Mouse (Mus musculus): ENCODE data around the gene Zfp869. TPM values are rescaled to one million over a fixed set of nuclear protein-coding genes. Genes with fewer than 3 reads are reported as not detected.
"Not testable (repeated sequence)": the region's sequence is repeated elsewhere in the genome, so short reads cannot be mapped to it uniquely, and the experiment has no call there.

The Zfp869 gene
- polyA plus RNA-seq (2015; fragmentation: Nextera tagmentation; extraction: Ambion mirVana): 28.7 and 30.9 TPM in 2 replicates

GRCm38 (mm10) chr8:69710624-69711023 is at the start of gene Zfp869:
Gene Zfp869, minus strand, starts transcription at chr8:69710724.
- not testable (repeated sequence) for ATAC-seq (replicated peaks; ENCODE audit: low FRiP score); H3K4me3 ChIP-seq (replicated peaks); H3K27me3 ChIP-seq; H3K4me2 ChIP-seq; H3K27ac ChIP-seq; H3K9ac ChIP-seq; H3K9me3 ChIP-seq (replicated peaks)
- Histone ChIP-seq H3K4me1 (peaks cover 15% of the 10 kb centered on the region), H3K36me3 (peaks cover 74% of the 10 kb centered on the region)
- 95% methylated on average over 10 of the region's 10 CpGs for WGBS

DNA sequence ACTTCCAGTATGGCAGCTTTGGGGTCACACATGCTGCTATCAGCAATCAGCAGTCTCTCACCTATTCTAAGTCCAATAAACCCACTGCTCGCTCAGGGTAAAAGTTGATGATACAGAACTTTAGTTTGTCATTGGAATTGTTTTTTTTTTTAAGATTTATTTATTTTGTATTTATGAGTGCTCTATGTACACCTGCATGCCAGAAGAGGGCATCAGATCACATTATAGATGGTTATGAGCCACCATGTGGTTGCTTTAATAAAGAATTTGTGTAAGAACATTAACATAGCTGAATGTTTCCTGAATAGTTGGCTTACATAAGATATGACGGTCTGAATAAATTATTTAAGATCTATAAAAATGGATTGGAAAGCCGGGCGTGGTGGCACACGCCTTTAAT is 47.8 kb upstream of the Zfp869 start:
- WGBS: 94% methylated on average over 5 of the region's 5 CpGs
- H3K4me3 ChIP-seq (replicated peaks): no peak overlapping the region
- no peak overlapping the region for H3K9ac ChIP-seq
- no peak for ATAC-seq (replicated peaks; ENCODE audit: low FRiP score)
- H3K9me3 ChIP-seq (replicated peaks): no peaks in the 10 kb centered on the region
- no peak overlapping the region for H3K4me2 ChIP-seq
- H3K27ac ChIP-seq: no peak overlapping the region
- no peaks in the 10 kb centered on the region for H3K4me1 ChIP-seq
- H3K36me3 ChIP-seq: peaks cover 70% of the 10 kb centered on the region
- H3K27me3 ChIP-seq: no peaks in the 10 kb centered on the region

DNA sequence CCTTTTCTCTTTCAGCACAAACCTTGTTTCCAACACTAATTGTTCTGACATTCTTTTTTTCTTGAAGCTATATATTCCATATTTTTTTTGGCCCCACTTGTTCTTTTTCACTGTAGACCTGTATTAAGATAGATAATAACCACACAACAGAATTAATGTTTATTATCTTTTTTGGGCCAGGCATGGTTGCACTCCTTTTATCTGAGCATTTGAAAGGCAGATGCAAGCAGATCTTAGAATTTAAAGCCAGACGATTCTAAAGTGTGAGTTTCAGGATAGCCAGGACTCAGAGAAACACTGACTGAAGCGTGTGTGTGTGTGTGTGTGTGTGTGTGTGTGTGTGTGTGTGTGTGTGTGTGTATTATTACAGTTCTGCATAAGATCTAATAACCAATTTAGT is 41.9 kb upstream of the Zfp869 start:
- Histone ChIP-seq H3K36me3 (peaks cover 18% of the 10 kb centered on the region), H3K9ac (no peak overlapping the region), H3K27me3 (no peaks in the 10 kb centered on the region), H3K9me3 (replicated peaks) (no peaks in the 10 kb centered on the region), H3K4me3 (replicated peaks) (no peak overlapping the region), H3K4me1 (peaks cover 12% of the 10 kb centered on the region), H3K4me2 (no peak overlapping the region), H3K27ac (no peak overlapping the region)
- WGBS: 97% methylated on average over 2 of the region's 2 CpGs
- ATAC-seq (replicated peaks; ENCODE audit: low FRiP score): no peak

DNA sequence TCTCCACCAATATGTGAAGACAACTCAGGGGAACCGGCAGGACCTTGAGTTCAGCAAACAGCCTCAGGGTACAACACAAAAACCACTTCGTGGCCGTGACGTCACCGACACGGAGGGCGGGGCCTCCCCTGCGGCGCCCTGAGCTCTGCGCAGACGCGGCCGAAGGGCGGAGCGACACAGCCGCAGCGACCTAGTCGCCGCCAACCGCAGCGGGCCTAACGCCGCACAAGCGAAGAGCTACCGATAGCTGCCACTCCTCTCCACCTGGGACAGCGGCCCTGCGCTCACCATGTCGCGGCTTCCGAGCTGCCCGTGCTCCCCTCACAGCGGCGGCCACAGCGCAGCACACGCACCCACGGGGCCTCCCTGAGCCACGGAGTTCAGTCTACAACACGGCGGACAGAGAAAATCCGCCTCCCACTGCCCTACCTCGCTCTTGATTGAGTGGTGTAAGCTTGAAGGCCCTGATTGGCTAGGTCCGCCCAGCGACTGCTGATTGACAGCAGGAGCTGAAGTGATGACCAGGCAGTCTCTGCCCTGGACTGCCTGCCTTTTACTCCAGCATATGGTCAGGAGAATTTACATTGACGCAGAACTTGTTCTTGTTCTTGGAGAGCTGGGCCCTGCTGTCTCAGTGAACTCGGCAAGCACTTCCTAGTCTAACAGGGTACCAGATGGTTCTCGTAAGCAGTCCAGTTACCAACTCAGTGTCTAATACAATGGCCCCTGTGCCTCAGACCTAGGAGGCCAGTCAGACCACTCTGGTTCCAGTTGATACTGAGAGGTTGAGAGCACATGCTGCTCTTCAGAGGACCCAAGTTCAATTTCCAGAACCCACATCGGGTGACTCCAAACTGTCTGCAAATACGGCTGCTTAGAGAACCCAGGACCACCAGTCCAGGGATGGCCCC is 39.3 kb upstream of the Zfp869 start, which contains the start of gene Zfp963:
TSS of gene Zfp963 (minus strand) at position 427 of the 911 bp plus-strand sequence.
- peak within 1 kb of the TSS; percentile 99 for H3K27ac ChIP-seq
- ATAC-seq (replicated peaks; ENCODE audit: low FRiP score): peak; percentile 99
- H3K4me1 ChIP-seq: peaks cover 12% of the 10 kb centered on the region
- H3K4me2 ChIP-seq: peak within 1 kb of the TSS; percentile 65
- peak within 1 kb of the TSS; percentile 93 for H3K9ac ChIP-seq
- H3K9me3 ChIP-seq (replicated peaks): no peaks in the 10 kb centered on the region
- H3K4me3 ChIP-seq (replicated peaks): peak within 1 kb of the TSS; percentile 67
- 2% methylated on average over 48 of the region's 48 CpGs for WGBS
- peaks cover 6% of the 10 kb centered on the region; the same call in 1 of the 2 replicates for H3K36me3 ChIP-seq
- no peaks in the 10 kb centered on the region for H3K27me3 ChIP-seq

- peaks cover 27% of the 10 kb centered on the region for H3K36me3 ChIP-seq
- no peak overlapping the region for H3K4me3 ChIP-seq (replicated peaks)
- H3K9me3 ChIP-seq (replicated peaks): no peaks in the 10 kb centered on the region
- no peaks in the 10 kb centered on the region for H3K27me3 ChIP-seq
- no peaks in the 10 kb centered on the region for H3K4me1 ChIP-seq
- no peak overlapping the region for H3K4me2 ChIP-seq
- ATAC-seq (replicated peaks; ENCODE audit: low FRiP score): no peak
- H3K27ac ChIP-seq: no peak overlapping the region
- WGBS: 78% methylated on average over 2 of the region's 2 CpGs
- H3K9ac ChIP-seq: no peak overlapping the region
These were observed 30.7 kb upstream of the Zfp869 start for GRCm38 (mm10) chr8:69741231-69741630.

DNA sequence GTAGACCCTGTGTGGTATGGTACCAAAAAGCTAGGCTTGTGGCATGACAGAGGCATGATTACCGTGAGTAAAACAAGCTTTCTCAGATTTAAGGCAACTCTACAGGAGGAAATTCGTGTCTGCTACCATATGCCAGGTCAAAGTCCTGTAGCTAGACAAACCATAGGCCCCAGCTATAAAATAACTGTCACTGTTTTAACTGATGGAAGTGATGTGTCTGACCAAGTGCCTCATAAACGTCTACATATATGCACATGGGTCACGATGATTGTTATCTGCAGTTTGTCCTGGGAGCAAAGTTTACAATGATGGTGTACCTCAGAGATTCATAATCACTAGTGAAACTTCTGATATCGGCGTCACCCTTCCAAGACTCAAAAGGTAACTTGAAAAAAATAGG is 30.2 kb upstream of the Zfp869 start:
- Histone ChIP-seq H3K4me2 (no peak overlapping the region), H3K27me3 (no peaks in the 10 kb centered on the region), H3K36me3 (peaks cover 27% of the 10 kb centered on the region), H3K9ac (no peak overlapping the region), H3K4me3 (replicated peaks) (no peak overlapping the region), H3K27ac (no peak overlapping the region), H3K9me3 (replicated peaks) (no peaks in the 10 kb centered on the region), H3K4me1 (no peaks in the 10 kb centered on the region)
- no peak for ATAC-seq (replicated peaks; ENCODE audit: low FRiP score)
- WGBS: 81% methylated on average over 6 of the region's 6 CpGs

DNA sequence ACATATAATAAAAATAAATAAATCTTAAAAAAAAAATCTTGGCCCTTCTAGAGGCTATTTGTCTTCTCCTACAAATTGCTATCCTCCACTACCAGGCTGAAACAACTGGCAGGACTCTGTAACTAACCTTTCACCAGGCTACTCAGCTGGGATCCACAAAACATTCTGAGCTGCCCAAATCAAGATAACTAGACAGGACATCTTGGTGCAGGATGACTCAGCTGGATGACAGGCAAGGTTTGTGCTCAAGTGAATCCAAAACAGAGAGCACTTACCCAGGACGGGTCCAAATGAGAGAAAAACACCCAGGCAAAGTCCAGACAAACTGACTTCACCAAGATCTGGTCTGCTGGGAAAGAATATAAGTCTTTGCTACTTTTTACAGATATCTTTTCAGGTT is 25.0 kb upstream of the Zfp869 start:
- no peak overlapping the region for H3K4me3 ChIP-seq (replicated peaks)
- H3K9me3 ChIP-seq (replicated peaks): 0 out of 2 replicates have a peak, but pooled peaks cover 5% of the 10 kb centered on the region
- H3K27me3 ChIP-seq: no peaks in the 10 kb centered on the region
- H3K4me1 ChIP-seq: no peaks in the 10 kb centered on the region
- H3K9ac ChIP-seq: no peak overlapping the region
- no peak for ATAC-seq (replicated peaks; ENCODE audit: low FRiP score)
- H3K27ac ChIP-seq: no peak overlapping the region
- H3K36me3 ChIP-seq: no peaks in the 10 kb centered on the region
- H3K4me2 ChIP-seq: no peak overlapping the region
- 79% methylated on average over 1 of the region's 1 CpGs for WGBS

DNA sequence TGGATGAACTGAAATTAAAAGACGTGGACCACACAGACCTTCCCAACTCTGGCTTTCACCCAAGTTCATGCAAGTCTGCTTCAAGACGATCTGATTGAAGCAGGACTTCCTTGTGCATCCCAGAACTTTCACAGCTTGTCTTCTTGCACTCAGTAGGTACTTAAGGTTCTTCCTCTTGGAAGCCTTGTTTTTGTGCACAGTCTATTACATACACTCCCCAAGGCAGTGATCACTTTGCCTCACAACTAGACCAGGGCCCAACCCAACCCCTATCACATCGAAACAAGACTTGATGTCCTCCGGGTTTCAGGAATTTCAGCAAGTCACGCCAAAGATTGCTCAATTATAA is 6.7 kb upstream of the Zfp869 start:
- ATAC-seq (replicated peaks; ENCODE audit: low FRiP score): peak; percentile 31
- Histone ChIP-seq H3K9ac (no peak overlapping the region), H3K9me3 (replicated peaks) (no peaks in the 10 kb centered on the region), H3K27me3 (no peaks in the 10 kb centered on the region), H3K36me3 (peaks cover 11% of the 10 kb centered on the region), H3K27ac (peak overlapping the region; percentile 73), H3K4me2 (peak overlapping the region; percentile 61), H3K4me3 (replicated peaks) (peak overlapping the region; percentile 99), H3K4me1 (peaks cover 20% of the 10 kb centered on the region)
- 41% methylated on average over 5 of the region's 5 CpGs for WGBS

- H3K36me3 ChIP-seq: peaks cover 17% of the 10 kb centered on the region
- no peaks in the 10 kb centered on the region for H3K27me3 ChIP-seq
- H3K4me3 ChIP-seq (replicated peaks): peak overlapping the region; percentile 99
- peak overlapping the region; percentile 100 for H3K27ac ChIP-seq
- H3K4me1 ChIP-seq: peaks cover 20% of the 10 kb centered on the region
- H3K4me2 ChIP-seq: peak overlapping the region; percentile 61
- peak; percentile 99 for ATAC-seq (replicated peaks; ENCODE audit: low FRiP score)
- peak overlapping the region; percentile 100 for H3K9ac ChIP-seq
- under 1% methylated on average over 52 of the region's 52 CpGs for WGBS
- no peaks in the 10 kb centered on the region for H3K9me3 ChIP-seq (replicated peaks)
These were observed 6.1 kb upstream of the Zfp869 start for GRCm38 (mm10) chr8:69716403-69717231.

- Histone ChIP-seq H3K9ac (peak overlapping the region; percentile 11; the same call in 1 of the 2 replicates), H3K4me3 (replicated peaks) (peak overlapping the region; percentile 99)
- 73% methylated on average over 6 of the region's 6 CpGs for WGBS
These were observed 4.8 kb upstream of the Zfp869 start for GRCm38 (mm10) chr8:69715366-69715765.

DNA sequence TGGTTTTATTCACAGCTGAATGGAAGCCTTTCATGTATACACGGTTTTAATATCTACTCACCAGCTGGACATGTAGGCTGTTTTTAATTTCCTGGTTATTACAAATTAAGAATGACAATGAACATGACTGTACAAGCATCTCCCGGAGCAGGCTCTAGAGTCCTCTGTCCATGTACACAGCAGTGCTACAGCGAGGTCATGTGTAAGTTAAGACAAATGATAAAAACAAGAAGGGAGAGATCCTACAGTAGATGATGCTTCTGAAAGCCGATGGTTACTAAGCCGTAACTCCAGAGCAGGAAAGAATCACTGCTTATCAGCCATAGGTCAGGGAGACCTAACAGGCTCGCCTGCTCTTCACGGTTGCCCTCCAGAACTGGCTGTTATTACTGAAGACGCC is 3.0 kb upstream of the Zfp869 start:
- 81% methylated on average over 8 of the region's 8 CpGs for WGBS
- Histone ChIP-seq H3K4me3 (replicated peaks) (no peak overlapping the region), H3K27me3 (no peaks in the 10 kb centered on the region), H3K36me3 (peaks cover 45% of the 10 kb centered on the region), H3K27ac (no peak overlapping the region), H3K4me2 (no peak overlapping the region), H3K4me1 (peaks cover 20% of the 10 kb centered on the region), H3K9ac (no peak overlapping the region), H3K9me3 (replicated peaks) (no peaks in the 10 kb centered on the region)
- no peak for ATAC-seq (replicated peaks; ENCODE audit: low FRiP score)

More at GRCm38 (mm10) chr8:69715366-69715765, 4.8 kb upstream of the Zfp869 start:
- Histone ChIP-seq H3K4me2 (peak overlapping the region; percentile 61), H3K27me3 (no peaks in the 10 kb centered on the region), H3K36me3 (peaks cover 27% of the 10 kb centered on the region), H3K4me1 (peaks cover 20% of the 10 kb centered on the region), H3K27ac (no peak overlapping the region), H3K9me3 (replicated peaks) (no peaks in the 10 kb centered on the region)
- ATAC-seq (replicated peaks; ENCODE audit: low FRiP score): no peak

- H3K36me3 ChIP-seq: peaks cover 49% of the 10 kb centered on the region
- H3K4me3 ChIP-seq (replicated peaks): no peak overlapping the region
- H3K4me2 ChIP-seq: no peak overlapping the region
- H3K27ac ChIP-seq: no peak overlapping the region
- H3K9me3 ChIP-seq (replicated peaks): no peaks in the 10 kb centered on the region
- H3K27me3 ChIP-seq: no peaks in the 10 kb centered on the region
- no peak overlapping the region for H3K9ac ChIP-seq
- ATAC-seq (replicated peaks; ENCODE audit: low FRiP score): no peak
- WGBS: 70% methylated on average over 6 of the region's 6 CpGs
- H3K4me1 ChIP-seq: no peaks in the 10 kb centered on the region
These were observed 8.7 kb downstream of the Zfp869 start for GRCm38 (mm10) chr8:69701810-69702209.

Data from kidney, embryonic 15.5 days (tissue).